Mouse (Mus musculus): ENCODE measurements at regions not wholly inside any gene's neighbourhood (a gene's known extent, or its start where the extent isn't known, plus 50 kb on each side); places are given as distances from the start of the nearest gene placed in this dataset.
"Not testable (repeated sequence)": the region's sequence is repeated elsewhere in the genome, so short reads cannot be mapped to it uniquely, and the experiment has no call there.

- no peak overlapping the region for H3K27ac ChIP-seq (replicated peaks)
- H3K9ac ChIP-seq (replicated peaks): no peak overlapping the region
- H3K9me3 ChIP-seq (replicated peaks): no peaks in the 10 kb centered on the region
- H3K36me3 ChIP-seq: no peaks in the 10 kb centered on the region
- H3K27me3 ChIP-seq (replicated peaks): no peaks in the 10 kb centered on the region
- ATAC-seq (ENCODE audit: low FRiP score): no peak; the same call in 1 of the 2 replicates
- H3K4me1 ChIP-seq: no peaks in the 10 kb centered on the region
- no peak overlapping the region for H3K4me2 ChIP-seq
- no peak overlapping the region for H3K4me3 ChIP-seq (replicated peaks)
These were observed 298.0 kb upstream of the Foxg1 start for GRCm38 (mm10) chr12:49084505-49084904.

DNA sequence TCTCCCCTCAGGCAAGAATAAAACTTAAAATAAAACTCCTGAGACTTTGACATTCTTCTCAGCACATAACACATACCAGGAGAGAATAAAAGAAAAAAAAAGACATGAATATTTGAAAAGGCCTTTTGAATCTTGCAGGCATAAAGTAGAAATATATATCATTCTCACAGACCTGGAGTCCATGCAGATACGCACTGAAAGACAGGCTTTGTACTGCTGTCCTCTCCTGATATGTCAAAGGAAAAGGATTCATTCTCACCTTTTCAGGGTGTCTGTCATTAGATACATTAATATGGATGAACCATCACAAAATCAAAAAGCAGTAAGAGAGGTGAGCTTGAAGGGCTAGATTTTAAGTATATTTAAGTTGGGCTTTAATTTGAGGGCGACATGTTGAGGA, 296.4 kb upstream of the Foxg1 start:
- WGBS: 76% methylated on average over 2 of the region's 2 CpGs
- no peak overlapping the region for H3K4me3 ChIP-seq (replicated peaks)
- H3K36me3 ChIP-seq: no peaks in the 10 kb centered on the region
- H3K27me3 ChIP-seq (replicated peaks): no peaks in the 10 kb centered on the region
- no peak for ATAC-seq (ENCODE audit: low FRiP score)
- no peak overlapping the region for H3K4me2 ChIP-seq
- no peak overlapping the region for H3K27ac ChIP-seq (replicated peaks)
- H3K4me1 ChIP-seq: no peaks in the 10 kb centered on the region
- H3K9me3 ChIP-seq (replicated peaks): no peaks in the 10 kb centered on the region
- no peak overlapping the region for H3K9ac ChIP-seq (replicated peaks)

DNA sequence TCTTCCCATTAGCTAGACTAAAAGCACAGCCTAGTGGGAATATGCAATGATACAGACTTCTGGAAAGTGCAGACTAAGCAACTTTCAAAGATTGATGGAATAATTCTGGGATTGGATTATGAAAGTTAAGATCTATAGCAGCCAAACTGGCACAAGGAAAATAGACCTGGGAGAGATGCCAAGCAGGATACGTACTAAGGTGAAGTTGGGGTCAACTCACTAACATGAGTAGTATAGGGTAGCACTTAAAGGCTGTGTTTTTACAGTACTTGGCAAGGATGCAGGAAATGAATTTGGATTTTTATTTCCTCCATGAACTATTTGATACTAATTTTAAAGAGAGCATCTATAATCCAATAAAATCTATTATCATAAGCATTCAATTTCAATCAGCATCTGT, 292.3 kb upstream of the Foxg1 start:
- H3K36me3 ChIP-seq: no peaks in the 10 kb centered on the region
- H3K27ac ChIP-seq (replicated peaks): no peak overlapping the region
- no peak overlapping the region for H3K4me2 ChIP-seq
- H3K4me3 ChIP-seq (replicated peaks): no peak overlapping the region
- H3K4me1 ChIP-seq: no peaks in the 10 kb centered on the region
- no peaks in the 10 kb centered on the region for H3K9me3 ChIP-seq (replicated peaks)
- H3K27me3 ChIP-seq (replicated peaks): no peaks in the 10 kb centered on the region
- ATAC-seq (ENCODE audit: low FRiP score): no peak
- H3K9ac ChIP-seq (replicated peaks): no peak overlapping the region
- WGBS: 76% methylated on average over 1 of the region's 1 CpGs

DNA sequence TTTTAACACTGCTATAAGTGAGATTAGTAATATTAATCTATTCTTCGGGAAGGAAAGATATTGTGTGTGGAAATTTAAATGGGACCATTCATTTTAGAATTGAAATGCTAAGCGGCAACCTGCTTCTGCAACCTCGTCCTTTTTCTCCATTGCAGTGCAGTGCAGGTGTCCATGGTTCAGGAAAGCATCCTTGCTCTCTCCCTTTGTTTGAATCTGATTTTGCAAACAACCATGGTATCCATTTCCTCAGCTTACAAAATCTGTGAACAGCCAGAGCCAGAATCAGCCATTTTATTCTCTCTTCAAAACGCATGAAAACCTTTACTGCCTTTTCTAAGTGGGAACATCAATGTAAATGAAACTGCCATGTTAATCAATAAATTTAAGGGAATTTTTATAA, 276.5 kb upstream of the Foxg1 start:
- Histone ChIP-seq H3K36me3 (no peaks in the 10 kb centered on the region), H3K4me1 (peaks cover 8% of the 10 kb centered on the region), H3K27me3 (replicated peaks) (no peaks in the 10 kb centered on the region), H3K4me2 (no peak overlapping the region), H3K9me3 (replicated peaks) (no peaks in the 10 kb centered on the region), H3K27ac (replicated peaks) (peak overlapping the region; percentile 74), H3K9ac (replicated peaks) (no peak overlapping the region), H3K4me3 (replicated peaks) (no peak overlapping the region)
- ATAC-seq (ENCODE audit: low FRiP score): peak; percentile 82
- WGBS: 42% methylated on average over 4 of the region's 4 CpGs

- Histone ChIP-seq H3K27ac (replicated peaks) (peak overlapping the region; percentile 70), H3K9me3 (replicated peaks) (no peaks in the 10 kb centered on the region), H3K36me3 (no peaks in the 10 kb centered on the region), H3K4me1 (peaks cover 8% of the 10 kb centered on the region), H3K4me3 (replicated peaks) (no peak overlapping the region), H3K4me2 (no peak overlapping the region), H3K9ac (replicated peaks) (no peak overlapping the region), H3K27me3 (replicated peaks) (no peaks in the 10 kb centered on the region)
- peak; percentile 73; the same call in 1 of the 2 replicates for ATAC-seq (ENCODE audit: low FRiP score)
- 42% methylated on average over 7 of the region's 7 CpGs for WGBS
These were observed 275.8 kb upstream of the Foxg1 start for GRCm38 (mm10) chr12:49106399-49107382.

DNA sequence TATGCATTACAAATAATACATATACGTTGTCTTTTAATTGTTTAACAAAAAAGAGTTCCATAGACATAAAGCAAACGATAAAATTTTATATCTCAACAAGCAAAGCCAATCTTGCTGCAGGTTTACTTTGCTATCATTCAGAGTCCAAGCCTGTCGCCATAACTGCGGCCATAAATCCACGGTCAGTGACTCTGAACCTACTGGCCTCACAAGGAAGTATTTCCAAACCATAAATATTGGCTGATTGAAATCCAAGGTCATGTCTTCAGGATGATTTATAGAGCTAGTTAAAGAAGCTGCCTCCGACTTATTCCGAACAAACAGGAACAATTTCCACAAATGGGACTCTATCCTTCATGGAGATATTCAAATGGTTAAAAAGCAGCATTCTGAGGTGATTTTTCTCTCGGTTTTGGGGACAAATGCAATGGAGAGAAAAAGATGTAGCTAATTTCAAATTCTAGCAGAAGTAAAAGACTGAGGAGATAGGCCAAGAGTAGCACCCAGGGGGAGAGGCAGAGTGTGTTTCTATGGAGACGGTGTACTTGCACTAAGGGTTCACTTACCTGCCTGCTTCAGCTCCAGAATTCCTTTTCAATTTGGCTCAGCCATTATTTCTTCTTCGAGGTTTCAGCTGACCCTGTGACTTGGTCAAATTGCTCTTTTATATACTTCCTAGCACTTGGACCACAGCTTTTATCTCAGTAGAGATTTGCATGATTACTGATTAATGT, 274.9 kb upstream of the Foxg1 start:
- Histone ChIP-seq H3K9me3 (replicated peaks) (no peaks in the 10 kb centered on the region), H3K27ac (replicated peaks) (peak overlapping the region; percentile 38), H3K4me3 (replicated peaks) (no peak overlapping the region), H3K9ac (replicated peaks) (no peak overlapping the region), H3K36me3 (no peaks in the 10 kb centered on the region), H3K4me2 (no peak overlapping the region), H3K4me1 (peaks cover 8% of the 10 kb centered on the region), H3K27me3 (replicated peaks) (no peaks in the 10 kb centered on the region)
- 62% methylated on average over 10 of the region's 10 CpGs for WGBS
- no peak for ATAC-seq (ENCODE audit: low FRiP score)

- not testable (repeated sequence) for H3K4me3 ChIP-seq (replicated peaks); H3K36me3 ChIP-seq; H3K4me1 ChIP-seq; H3K27ac ChIP-seq (replicated peaks); H3K27me3 ChIP-seq (replicated peaks); H3K4me2 ChIP-seq; H3K9me3 ChIP-seq (replicated peaks); H3K9ac ChIP-seq (replicated peaks); ATAC-seq (ENCODE audit: low FRiP score)
- 85% methylated on average over 4 of the region's 7 CpGs for WGBS
These were observed 251.4 kb upstream of the Foxg1 start for GRCm38 (mm10) chr12:49131093-49131492.

- no peaks in the 10 kb centered on the region for H3K4me1 ChIP-seq
- WGBS: 58% methylated on average over 5 of the region's 5 CpGs
These were observed 212.4 kb upstream of the Foxg1 start for GRCm38 (mm10) chr12:49170097-49170496.

GRCm38 (mm10) chr12:49171014-49171677, 211.3 kb upstream of the Foxg1 start:
- Histone ChIP-seq H3K36me3 (no peaks in the 10 kb centered on the region), H3K4me3 (replicated peaks) (no peak overlapping the region), H3K4me2 (no peak overlapping the region), H3K27me3 (replicated peaks) (no peaks in the 10 kb centered on the region), H3K27ac (replicated peaks) (no peak overlapping the region), H3K9me3 (replicated peaks) (no peaks in the 10 kb centered on the region), H3K9ac (replicated peaks) (no peak overlapping the region), H3K4me1 (no peaks in the 10 kb centered on the region)
- ATAC-seq (ENCODE audit: low FRiP score): peak; percentile 70
- WGBS: 65% methylated on average over 1 of the region's 1 CpGs

More at GRCm38 (mm10) chr12:49170097-49170496, 212.4 kb upstream of the Foxg1 start:
- Histone ChIP-seq H3K9ac (replicated peaks) (no peak overlapping the region), H3K27ac (replicated peaks) (no peak overlapping the region), H3K36me3 (no peaks in the 10 kb centered on the region), H3K27me3 (replicated peaks) (no peaks in the 10 kb centered on the region), H3K4me3 (replicated peaks) (no peak overlapping the region), H3K9me3 (replicated peaks) (no peaks in the 10 kb centered on the region), H3K4me2 (no peak overlapping the region)
- ATAC-seq (ENCODE audit: low FRiP score): no peak

DNA sequence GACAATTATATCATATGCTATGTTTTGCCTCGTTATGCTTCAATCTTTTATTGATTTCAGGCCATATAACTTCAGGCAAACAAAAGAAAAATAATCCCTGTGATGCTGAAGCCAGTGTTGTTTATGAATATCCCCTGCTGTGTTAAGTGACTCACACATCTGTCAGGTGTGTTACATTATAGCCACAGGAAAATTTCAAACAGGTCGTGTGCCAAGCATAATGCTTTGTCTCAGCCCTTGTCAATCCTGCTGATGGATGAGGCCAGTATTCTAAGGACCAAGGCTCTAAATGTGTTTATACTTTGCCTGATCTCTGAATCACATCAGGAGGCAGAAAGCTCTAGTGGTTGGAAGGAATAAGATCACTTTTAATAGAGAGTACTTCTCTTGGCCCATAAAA, 191.1 kb upstream of the Foxg1 start:
- Histone ChIP-seq H3K4me2 (no peak overlapping the region), H3K36me3 (no peaks in the 10 kb centered on the region), H3K4me1 (0 out of 2 replicates have a peak, but pooled peaks cover 3% of the 10 kb centered on the region), H3K9ac (replicated peaks) (no peak overlapping the region), H3K4me3 (replicated peaks) (no peak overlapping the region), H3K27ac (replicated peaks) (no peak overlapping the region), H3K9me3 (replicated peaks) (0 out of 2 replicates have a peak, but pooled peaks cover 2% of the 10 kb centered on the region), H3K27me3 (replicated peaks) (no peaks in the 10 kb centered on the region)
- WGBS: 33% methylated on average over 2 of the region's 2 CpGs
- no peak for ATAC-seq (ENCODE audit: low FRiP score)

GRCm38 (mm10) chr12:49233524-49234306, 148.7 kb upstream of the Foxg1 start:
- Histone ChIP-seq H3K9me3 (replicated peaks) (no peaks in the 10 kb centered on the region), H3K36me3 (no peaks in the 10 kb centered on the region), H3K27ac (replicated peaks) (no peak overlapping the region), H3K9ac (replicated peaks) (no peak overlapping the region), H3K27me3 (replicated peaks) (no peaks in the 10 kb centered on the region), H3K4me1 (no peaks in the 10 kb centered on the region), H3K4me3 (replicated peaks) (no peak overlapping the region), H3K4me2 (no peak overlapping the region)
- 83% methylated on average over 5 of the region's 5 CpGs for WGBS
- ATAC-seq (ENCODE audit: low FRiP score): no peak
